Mouse (Mus musculus): Measurements from ENCODE around the gene Abraxas2.

DNA sequence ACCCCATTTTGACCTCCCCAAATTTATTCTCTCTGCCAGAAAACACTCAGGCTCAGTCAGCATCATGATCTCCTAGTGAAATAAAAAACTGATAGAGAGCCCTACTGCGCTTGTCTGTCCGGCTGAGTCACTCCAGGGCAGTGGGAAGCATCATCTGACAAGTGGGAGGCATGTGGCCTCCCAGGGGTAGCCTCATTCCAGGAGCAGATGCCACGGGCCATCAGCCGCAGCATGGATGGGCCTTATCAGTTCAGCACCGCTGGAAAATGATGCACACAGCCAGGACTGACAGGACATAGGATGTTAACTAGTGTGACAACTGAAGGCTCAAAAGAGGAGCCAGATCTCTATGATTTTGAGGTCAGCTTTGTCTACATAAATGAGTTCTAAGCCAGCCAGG, 17.7 kb upstream of the Abraxas2 start:
- TF ChIP-seq POLR2A (IDR thresholded peaks at IDR 0.05; ENCODE audit: borderline replicate concordance, extremely low read depth, low read depth, low read length) (no peak), CTCF (IDR thresholded peaks at IDR 0.05; ENCODE audit: insufficient read depth, low read length) (no peak)
